Comparison of ENCODE assay signal across 27 mouse cellular contexts in the genomic region with DNA sequence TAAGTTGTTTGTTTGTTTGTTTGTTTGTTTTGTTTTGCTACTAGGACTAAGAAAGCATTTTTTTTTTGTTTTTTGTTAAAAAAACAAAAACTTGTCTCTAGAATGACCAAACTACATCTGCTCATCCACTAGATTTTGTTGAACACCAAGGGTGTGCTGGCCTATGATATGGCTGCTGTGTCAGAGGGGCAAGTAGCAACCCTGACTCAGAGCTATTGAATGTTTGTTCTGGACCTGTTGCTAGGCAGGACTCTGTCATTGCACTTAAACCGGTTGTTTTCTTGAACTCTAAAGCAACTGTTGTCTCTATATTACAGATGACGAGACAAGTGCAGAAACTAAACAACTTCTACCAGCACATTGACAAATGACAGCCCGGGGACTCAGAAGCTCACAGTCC. TPM values are rescaled to one million over a fixed set of nuclear protein-coding genes. Genes with fewer than 3 reads are reported as not detected.
A peak's percentile ranks its signal among the peaks of the same experiment; 100 is the strongest.
DNase-seq lines count a peak whose midpoint lies in the region; ATAC-seq and TF ChIP-seq lines count a peak whose summit lies in the region.
"Had no signal": no experiment of that assay in that cellular context is flagged by ENCODE, and none has a peak within 500 bp of the region (broad histone marks: within the 10 kb centered on the region; RNA-seq: fewer than 3 reads in every experiment).

No protein-coding gene starts in this region.

- H3K9ac ChIP-seq in lung, postnatal 0 days (replicated peaks; ENCODE audit: low read depth), result no peak overlapping the region
- H3K9ac ChIP-seq: embryonic facial prominence, embryonic 12.5 days; forebrain, embryonic 13.5 days; forebrain, embryonic 15.5 days; forebrain, postnatal 0 days had no signal

- no peaks in the 10 kb centered on the region for H3K4me1 ChIP-seq in lung, postnatal 0 days (ENCODE audit: insufficient read depth, low read depth, low read length)
- H3K4me1 ChIP-seq: embryonic facial prominence, embryonic 12.5 days; forebrain, embryonic 13.5 days; forebrain, embryonic 15.5 days had no signal

- no peak for TF ChIP-seq EP300 in lung, postnatal 0 days (IDR thresholded peaks at IDR 0.05)

- no peak for TF ChIP-seq CTCF in lung, postnatal 0 days (IDR thresholded peaks at IDR 0.05)

- 62% methylated on average over 3 of the region's 3 CpGs for WGBS in lung, postnatal 0 days

- ATAC-seq in lung, postnatal 0 days, result peak; percentile 55
- ATAC-seq: activated CD4-positive, CD25-positive, alpha-beta regulatory T cell, adult 4 months; forebrain, embryonic 13.5 days; forebrain, embryonic 15.5 days; Patski had no signal

- H3K4me2 ChIP-seq in lung, postnatal 0 days (replicated peaks; ENCODE audit: low read depth, low read length), result no peak overlapping the region
- H3K4me2 ChIP-seq: embryonic facial prominence, embryonic 12.5 days; forebrain, embryonic 13.5 days; forebrain, embryonic 15.5 days had no signal

- no peaks in the 10 kb centered on the region for H3K36me3 ChIP-seq in lung, postnatal 0 days (ENCODE audit: insufficient read depth, low read length)
- H3K36me3 ChIP-seq: embryonic facial prominence, embryonic 10.5 days; embryonic facial prominence, embryonic 12.5 days; forebrain, embryonic 15.5 days had no signal

- no peaks in the 10 kb centered on the region for H3K27me3 ChIP-seq in lung, postnatal 0 days (replicated peaks; ENCODE audit: insufficient read depth, low read length)
- H3K27me3 ChIP-seq: forebrain, embryonic 13.5 days; forebrain, embryonic 15.5 days; Patski had no signal

- H3K4me3 ChIP-seq in lung, postnatal 0 days (ENCODE audit: low read depth, low read length), result no peak overlapping the region
- H3K4me3 ChIP-seq: embryonic facial prominence, embryonic 10.5 days; embryonic facial prominence, embryonic 12.5 days; forebrain, embryonic 13.5 days; forebrain, embryonic 15.5 days had no signal

- DNase-seq in lung, postnatal 0 days (ENCODE audit: low spot score), result peak; percentile 44
- DNase-seq in lung, postnatal 10 days, result no peak
- peak; percentile 33 for DNase-seq in 3T3-L1 (ENCODE audit: low read depth, low spot score)
- DNase-seq in layer of hippocampus, postnatal 25 days (ENCODE audit: extremely low spot score in 1 of 2, low spot score in 1 of 2), result no peak
- DNase-seq in spleen, adult 18-20 months, result no peak
- DNase-seq: adrenal gland, adult 8-10 months; adrenal gland, postnatal 14 days; adrenal gland, postnatal 36 days; cerebellum, adult 11-12 months; cerebellum, adult 2 months; cerebellum, adult 9-10 months; cerebellum, postnatal 10 days; cerebellum, postnatal 25 days; forebrain, postnatal 0 days had no signal

- H3K9me3 ChIP-seq in lung, postnatal 0 days (ENCODE audit: low read length), result no peaks in the 10 kb centered on the region
- H3K9me3 ChIP-seq: embryonic facial prominence, embryonic 10.5 days; embryonic facial prominence, embryonic 12.5 days; forebrain, embryonic 13.5 days; forebrain, embryonic 15.5 days had no signal

- no peak overlapping the region for H3K27ac ChIP-seq in lung, postnatal 0 days (ENCODE audit: low read length)
- H3K27ac ChIP-seq: embryonic facial prominence, embryonic 10.5 days; embryonic facial prominence, embryonic 12.5 days; forebrain, embryonic 13.5 days; forebrain, embryonic 15.5 days had no signal

RNA-seq across cellular contexts. Expression of gene Bmp4, which starts 17.9 kb away (rescaled TPM):
- 34.3 and 42.7 TPM in 2 replicates for polyA plus RNA-seq in lung, postnatal 0 days (2015; fragmentation: Nextera tagmentation; extraction: Ambion mirVana)
- 1 to 10 TPM; 5.9 to 8.0 TPM for total RNA-seq in layer of hippocampus, postnatal 25 days (2021)
- total RNA-seq: MEL had no signal
- polyA plus RNA-seq: C2C12 had no signal

RNA-seq across cellular contexts. Expression of gene Gm15217, which starts 29.1 kb away (rescaled TPM):
- 0.76 and 0.93 TPM in 2 replicates for polyA plus RNA-seq in lung, postnatal 0 days (2015; fragmentation: Nextera tagmentation; extraction: Ambion mirVana)
- not detected for total RNA-seq in layer of hippocampus, postnatal 25 days (2021)
- total RNA-seq: adrenal gland, adult 18-20 months; adrenal gland, adult 8-10 months; adrenal gland, postnatal 14 days; adrenal gland, postnatal 36 days; ES-E14; forebrain, postnatal 0 days; MEL had no signal
- polyA plus RNA-seq: activated CD4-positive, CD25-positive, alpha-beta regulatory T cell, adult 4 months; C2C12; cerebellum, adult 2 months; cortical plate, adult 2 months; embryonic facial prominence, embryonic 10.5 days; embryonic facial prominence, embryonic 14.5 days; forebrain, embryonic 11.5 days; forebrain, embryonic 13.5 days; forebrain, embryonic 15.5 days; forebrain, postnatal 0 days; Patski had no signal

Comparison
In these comparisons a context has a peak if more than half of its experiments do, and no peak if none do; other contexts are left out.
1. DNase-seq: peak in lung, postnatal 0 days (single experiment) and 3T3-L1 (single experiment); none in lung, postnatal 10 days (single experiment), layer of hippocampus, postnatal 25 days (0 of 2) and spleen, adult 18-20 months (0 of 2).